Mouse (Mus musculus) liver, embryonic 16.5 days (tissue): ENCODE results near the gene Cd3e. TPM values are rescaled to one million over a fixed set of nuclear protein-coding genes. Genes with fewer than 3 reads are reported as not detected.

Experiments
- ATAC-seq: fragments of 200-750 bp; cut with Nextera tagmentation; 2 replicates; pipeline ENCODE4 v1.8.0; 2017; ENCODE audit warnings: low read depth, mild to moderate bottlenecking, moderate number of reproducible peaks, moderate library complexity
- H3K27ac ChIP-seq: fragments of 300-500 bp; sonication (generic); 2 replicates; pipeline ENCODE4 v1.5.1; 2014; ENCODE audit warnings: mild to moderate bottlenecking, low read length
- H3K27me3 ChIP-seq: fragments of 300-500 bp; sonication (generic); 2 replicates; pipeline ENCODE4 v1.6.1; 2014; ENCODE audit warnings: low read depth, low read length, mixed read lengths; ENCODE audit not compliant: control insufficient read depth, insufficient read depth
- H3K36me3 ChIP-seq: fragments of 300-500 bp; sonication (generic); 2 replicates; pipeline ENCODE4 v1.6.1; 2014; ENCODE audit warnings: mild to moderate bottlenecking; ENCODE audit not compliant: control insufficient read depth, insufficient read depth
- H3K4me1 ChIP-seq: fragments of 300-500 bp; sonication (generic); 2 replicates; pipeline ENCODE4 v1.6.1; 2014; ENCODE audit warnings: low read depth, low read length, mixed read lengths; ENCODE audit not compliant: control insufficient read depth
- H3K4me2 ChIP-seq: fragments of 300-500 bp; sonication (generic); 2 replicates; pipeline ENCODE4 v1.6.1; 2014; ENCODE audit warnings: low read depth, low read length, mixed read lengths
- H3K4me3 ChIP-seq: fragments of 300-500 bp; sonication (generic); 2 replicates; pipeline ENCODE4 v1.5.1; 2014; ENCODE audit warnings: low read depth, mild to moderate bottlenecking, low read length
- H3K9ac ChIP-seq: fragments of 300-500 bp; sonication (generic); 2 replicates; pipeline ENCODE4 v1.6.1; 2014; ENCODE audit warnings: low read depth, low read length
- H3K9me3 ChIP-seq: fragments of 300-500 bp; sonication (generic); replicated peaks from 2 replicates; pipeline ENCODE4 v1.6.1; 2016; ENCODE audit warnings: low read length; ENCODE audit not compliant: control insufficient read depth
- WGBS: fragments of 180-500 bp; shearing (Covaris S2); extraction: QIAGEN DNeasy Blood & Tissue Kit; methylation state at CpG from one replicate; pipeline ENCODE4 v1.1.7; 2014; ENCODE audit not compliant: insufficient replicate concordance; 5-methylcytosine and 5-hydroxymethylcytosine counted together
- polyA plus RNA-seq: library from polyadenylated mRNA; unstranded; fragments of >200 nt; fragmentation: Nextera tagmentation; extraction: Ambion mirVana; gene quantifications from 2 replicates; pipeline ENCODE4 v1.2.1, GENCODE M21; 2015

Cd3e gene
- polyA plus RNA-seq, 1 experiment from 2014 or later, result not detected

DNA sequence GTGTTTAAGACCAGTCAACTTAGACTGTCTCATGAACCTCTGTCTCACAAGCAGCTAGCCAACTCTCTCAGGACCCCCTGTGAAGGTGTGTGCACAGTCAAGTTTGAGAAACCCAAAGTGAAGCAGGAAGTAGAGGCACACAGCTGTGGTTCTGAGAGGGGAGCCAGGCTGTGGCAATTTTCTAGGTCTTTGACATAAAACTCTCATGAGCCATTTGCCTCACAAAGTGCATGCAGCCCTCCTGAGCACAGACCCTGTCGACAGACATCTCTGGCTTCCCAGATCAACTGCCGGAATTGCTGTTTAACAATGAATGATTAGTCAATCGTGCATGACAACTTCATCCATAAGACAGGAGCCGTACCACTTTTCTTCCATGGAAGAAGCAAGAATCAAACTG lies 1.1 kb downstream of the Cd3e start:
- Histone ChIP-seq H3K27ac (no peak overlapping the region), H3K4me1 (no peaks in the 10 kb centered on the region), H3K9me3 (no peaks in the 10 kb centered on the region), H3K36me3 (no peaks in the 10 kb centered on the region), H3K9ac (no peak overlapping the region), H3K4me3 (no peak overlapping the region), H3K4me2 (no peak overlapping the region), H3K27me3 (no peaks in the 10 kb centered on the region; the same call in 1 of the 2 replicates)
- ATAC-seq, result no peak
- WGBS, result 60% methylated on average over 4 of the region's 4 CpGs

GRCm38 (mm10) chr9:45007404-45007803 lies 2.0 kb downstream of the Cd3e start:
- H3K36me3 ChIP-seq, result no peaks in the 10 kb centered on the region
- H3K9ac ChIP-seq, result no peak overlapping the region
- no peaks in the 10 kb centered on the region for H3K4me1 ChIP-seq
- no peaks in the 10 kb centered on the region; the same call in 1 of the 2 replicates for H3K27me3 ChIP-seq
- WGBS, result 52% methylated on average over 12 of the region's 12 CpGs
- H3K4me3 ChIP-seq, result no peak overlapping the region
- H3K4me2 ChIP-seq, result no peak overlapping the region
- H3K27ac ChIP-seq, result no peak overlapping the region
- H3K9me3 ChIP-seq, result no peaks in the 10 kb centered on the region
- no peak for ATAC-seq

DNA sequence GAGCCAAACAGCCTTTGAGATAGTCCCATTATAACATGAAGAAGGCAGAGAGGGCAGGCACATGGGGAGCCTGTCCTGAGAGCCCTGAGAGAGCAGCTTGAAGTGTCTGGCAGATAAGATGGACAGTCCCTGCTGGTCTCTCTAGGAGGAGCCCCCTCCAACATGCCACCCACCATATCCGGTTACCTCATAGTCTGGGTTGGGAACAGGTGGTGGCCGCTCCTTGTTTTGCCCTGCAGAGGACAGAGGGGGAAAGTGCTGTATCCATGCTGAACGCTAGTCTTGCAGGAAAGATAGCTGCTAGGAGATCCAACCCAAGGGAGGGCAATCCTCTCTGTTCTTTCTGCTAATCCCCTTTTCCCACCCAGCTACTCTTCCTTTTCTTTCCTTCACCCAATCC lies 9.2 kb downstream of the Cd3e start:
- ATAC-seq, result no peak
- Histone ChIP-seq H3K27ac (no peak overlapping the region), H3K4me3 (no peak overlapping the region), H3K4me1 (no peaks in the 10 kb centered on the region), H3K36me3 (no peaks in the 10 kb centered on the region), H3K9me3 (no peaks in the 10 kb centered on the region), H3K4me2 (no peak overlapping the region), H3K27me3 (no peaks in the 10 kb centered on the region), H3K9ac (no peak overlapping the region)
- WGBS, result 56% methylated on average over 3 of the region's 3 CpGs

GRCm38 (mm10) chr9:44999776-45000175 lies 9.7 kb downstream of the Cd3e start:
- no peak overlapping the region for H3K27ac ChIP-seq
- H3K9me3 ChIP-seq, result no peaks in the 10 kb centered on the region
- H3K27me3 ChIP-seq, result no peaks in the 10 kb centered on the region
- no peak overlapping the region for H3K4me3 ChIP-seq
- H3K36me3 ChIP-seq, result no peaks in the 10 kb centered on the region
- H3K9ac ChIP-seq, result no peak overlapping the region
- no peak overlapping the region for H3K4me2 ChIP-seq
- no peak for ATAC-seq
- no peaks in the 10 kb centered on the region for H3K4me1 ChIP-seq
- WGBS, result 67% methylated on average over 5 of the region's 5 CpGs

DNA sequence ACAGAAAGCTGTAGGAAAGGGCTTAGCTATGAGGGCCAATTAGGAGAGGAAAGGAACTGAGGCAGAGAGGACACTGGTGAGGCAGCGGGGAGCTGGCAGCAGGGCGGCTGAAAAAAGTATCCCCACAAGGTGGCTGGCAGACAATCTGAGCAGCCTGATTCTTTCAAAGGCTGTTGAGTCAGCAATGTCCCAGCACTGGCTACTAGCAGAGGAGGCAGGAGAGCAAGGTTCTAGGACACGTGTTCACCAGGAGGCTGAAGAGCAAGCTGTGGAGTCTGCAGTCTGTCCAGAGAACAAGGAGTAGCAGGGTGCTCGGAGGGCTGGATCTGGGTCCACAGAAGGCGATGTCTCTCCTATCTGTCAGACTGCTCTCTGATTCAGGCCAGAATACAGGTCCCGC lies 10.3 kb downstream of the Cd3e start:
- Histone ChIP-seq H3K9me3 (no peaks in the 10 kb centered on the region), H3K27ac (no peak overlapping the region), H3K9ac (no peak overlapping the region), H3K36me3 (no peaks in the 10 kb centered on the region), H3K4me2 (no peak overlapping the region), H3K27me3 (no peaks in the 10 kb centered on the region), H3K4me3 (no peak overlapping the region), H3K4me1 (no peaks in the 10 kb centered on the region)
- 52% methylated on average over 6 of the region's 6 CpGs for WGBS
- no peak for ATAC-seq

- Histone ChIP-seq H3K4me1 (no peaks in the 10 kb centered on the region), H3K9ac (no peak overlapping the region), H3K27me3 (no peaks in the 10 kb centered on the region), H3K4me2 (no peak overlapping the region), H3K4me3 (no peak overlapping the region), H3K9me3 (no peaks in the 10 kb centered on the region), H3K27ac (no peak overlapping the region), H3K36me3 (no peaks in the 10 kb centered on the region)
- ATAC-seq, result no peak
- 38% methylated on average over 11 of the region's 11 CpGs for WGBS
These were observed 11.3 kb downstream of the Cd3e start for GRCm38 (mm10) chr9:44998138-44998537.

DNA sequence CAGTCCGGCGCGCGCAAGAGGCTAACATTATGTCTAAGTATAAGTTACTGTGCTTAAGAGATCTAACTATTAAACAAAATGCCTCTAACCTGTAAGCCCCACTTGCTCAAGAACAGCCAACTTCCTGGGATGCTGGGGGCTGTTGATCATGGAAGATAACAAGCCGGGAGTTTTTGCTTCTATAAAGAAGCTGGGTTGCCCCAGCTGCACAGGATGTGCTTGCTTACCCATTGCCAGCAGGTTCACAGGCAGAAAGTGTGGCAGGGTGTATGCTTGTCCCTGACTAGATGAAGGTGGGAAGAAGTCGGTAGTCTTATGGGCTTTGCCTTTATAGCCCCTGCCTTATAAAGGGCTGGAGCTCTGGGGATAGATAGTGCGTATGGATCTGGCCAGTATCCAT lies 12.8 kb downstream of the Cd3e start:
- H3K4me3 ChIP-seq, result no peak overlapping the region
- H3K9me3 ChIP-seq, result no peaks in the 10 kb centered on the region; the same call in 1 of the 2 replicates
- H3K36me3 ChIP-seq, result no peaks in the 10 kb centered on the region
- H3K9ac ChIP-seq, result no peak overlapping the region
- H3K4me1 ChIP-seq, result no peaks in the 10 kb centered on the region
- WGBS, result 80% methylated on average over 7 of the region's 7 CpGs
- no peak for ATAC-seq
- H3K27ac ChIP-seq, result no peak overlapping the region
- no peak overlapping the region for H3K4me2 ChIP-seq
- no peaks in the 10 kb centered on the region for H3K27me3 ChIP-seq

GRCm38 (mm10) chr9:44994962-44995361 lies 14.5 kb downstream of the Cd3e start:
- Histone ChIP-seq H3K36me3 (no peaks in the 10 kb centered on the region), H3K9ac (no peak overlapping the region), H3K9me3 (no peaks in the 10 kb centered on the region; the same call in 1 of the 2 replicates), H3K27ac (no peak overlapping the region), H3K4me1 (no peaks in the 10 kb centered on the region), H3K27me3 (no peaks in the 10 kb centered on the region), H3K4me2 (no peak overlapping the region), H3K4me3 (no peak overlapping the region)
- no peak for ATAC-seq
- 55% methylated on average over 4 of the region's 4 CpGs for WGBS

DNA sequence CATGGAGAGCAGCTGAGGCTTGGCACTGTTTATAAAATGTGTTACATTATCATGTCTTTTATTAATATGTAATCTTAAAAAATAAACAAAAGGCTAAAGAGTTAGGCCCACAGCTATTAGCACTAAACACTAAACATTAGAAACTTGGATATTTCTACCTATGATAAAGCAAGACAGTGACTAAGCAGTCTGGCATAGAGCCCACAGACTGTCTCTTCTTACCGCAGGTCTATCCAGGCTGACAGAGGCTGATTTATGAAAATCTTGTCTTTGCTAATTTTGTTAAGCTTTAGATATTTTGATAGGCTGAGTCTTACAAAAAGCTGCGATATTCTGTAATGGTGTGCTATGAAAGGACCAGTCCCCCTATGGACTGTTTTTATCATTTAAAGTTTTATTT lies 16.2 kb downstream of the Cd3e start:
- Histone ChIP-seq H3K27me3 (no peaks in the 10 kb centered on the region), H3K9ac (no peak overlapping the region), H3K36me3 (no peaks in the 10 kb centered on the region), H3K27ac (no peak overlapping the region), H3K9me3 (no peaks in the 10 kb centered on the region; the same call in 1 of the 2 replicates), H3K4me2 (no peak overlapping the region), H3K4me1 (no peaks in the 10 kb centered on the region), H3K4me3 (no peak overlapping the region)
- 65% methylated on average over 2 of the region's 2 CpGs for WGBS
- no peak for ATAC-seq

DNA sequence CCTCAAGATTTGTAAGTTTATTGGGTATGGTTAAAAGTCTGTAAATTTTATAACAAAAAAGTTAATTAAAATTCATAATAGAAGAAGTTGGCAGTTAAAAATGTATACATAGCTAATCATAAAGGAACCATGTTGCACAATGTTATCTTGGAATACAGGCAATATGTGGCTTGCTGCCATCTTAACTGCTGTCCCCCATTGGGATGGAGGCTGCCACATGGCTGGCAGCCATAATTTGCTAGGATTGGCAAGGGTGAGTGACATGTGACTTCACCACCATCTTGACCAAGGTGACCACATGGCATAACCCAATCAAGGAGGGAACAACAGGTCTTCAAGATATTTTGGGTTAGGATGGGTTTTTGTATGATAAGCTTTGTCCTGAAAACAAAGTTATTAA lies 17.2 kb downstream of the Cd3e start:
- Histone ChIP-seq H3K4me3 (no peak overlapping the region), H3K4me1 (no peaks in the 10 kb centered on the region), H3K36me3 (no peaks in the 10 kb centered on the region), H3K4me2 (no peak overlapping the region), H3K27ac (no peak overlapping the region), H3K9me3 (no peaks in the 10 kb centered on the region; the same call in 1 of the 2 replicates), H3K9ac (no peak overlapping the region), H3K27me3 (no peaks in the 10 kb centered on the region)
- ATAC-seq, result no peak
